Mouse (Mus musculus) liver, postnatal 0 days (tissue): ENCODE results near the gene Olfr826.

ENCODE experiments used
- CTCF ChIP-seq: sonication (generic); IDR thresholded peaks from 2 replicates; pipeline ENCODE4 v1.5.1; 2016; ENCODE audit warnings: antibody characterized with exemption, low read depth
- EP300 ChIP-seq: IDR thresholded peaks from 2 replicates; pipeline ENCODE4 v1.6.1; 2016; ENCODE audit warnings: antibody characterized with exemption, low read depth, mild to moderate bottlenecking

- no peak for TF ChIP-seq CTCF
- TF ChIP-seq EP300, result no peak
Measured at GRCm38 (mm10) chr10:130225034-130225433, 41.0 kb upstream of the Olfr826 start.
